Mouse (Mus musculus) retina, postnatal 7 days (tissue): Measurements from ENCODE around the gene Nol4l.

Source experiments
- DNase-seq: peaks from one replicate; pipeline ENCODE4 v3.0.0-alpha.2; 2012; ENCODE audit warnings: low read depth, low spot score

Nol4l gene

GRCm38 (mm10) chr2:153444254-153445136 lies 85.3 kb downstream of the Nol4l start:
- DNase-seq = no peak

- DNase-seq = no peak
Observed at GRCm38 (mm10) chr2:153443434-153444240, 86.1 kb downstream of the Nol4l start.

GRCm38 (mm10) chr2:153442720-153443119 lies 87.1 kb downstream of the Nol4l start:
- no peak for DNase-seq

GRCm38 (mm10) chr2:153441228-153441627 lies 88.5 kb downstream of the Nol4l start:
- no peak for DNase-seq

- no peak for DNase-seq
Observed at GRCm38 (mm10) chr2:153440755-153441154, 89.0 kb downstream of the Nol4l start.

GRCm38 (mm10) chr2:153437306-153437659 lies 92.5 kb downstream of the Nol4l start:
- DNase-seq = no peak

- DNase-seq = no peak
Observed at GRCm38 (mm10) chr2:153436641-153437305, 93.0 kb downstream of the Nol4l start.

- DNase-seq = no peak
Observed at GRCm38 (mm10) chr2:153434880-153435831, 94.6 kb downstream of the Nol4l start.

- no peak for DNase-seq
Observed at GRCm38 (mm10) chr2:153433859-153434258, 95.9 kb downstream of the Nol4l start.

- DNase-seq = no peak
Observed at GRCm38 (mm10) chr2:153432492-153432891, 97.3 kb downstream of the Nol4l start.

GRCm38 (mm10) chr2:153430571-153430970 lies 99.2 kb downstream of the Nol4l start:
- DNase-seq = no peak

- DNase-seq = no peak
Observed at GRCm38 (mm10) chr2:153428485-153428884, 101.3 kb downstream of the Nol4l start.

GRCm38 (mm10) chr2:153426931-153427330 lies 102.8 kb downstream of the Nol4l start:
- peak; percentile 71 for DNase-seq

- no peak for DNase-seq
Observed at GRCm38 (mm10) chr2:153425998-153426670, 103.6 kb downstream of the Nol4l start.

- DNase-seq = no peak
Observed at GRCm38 (mm10) chr2:153425124-153425844, 104.5 kb downstream of the Nol4l start.

GRCm38 (mm10) chr2:153424557-153424956 lies 105.2 kb downstream of the Nol4l start:
- DNase-seq = no peak

GRCm38 (mm10) chr2:153423113-153423512 lies 106.7 kb downstream of the Nol4l start:
- DNase-seq = no peak

- DNase-seq = no peak
Observed at GRCm38 (mm10) chr2:153422051-153422450, 107.7 kb downstream of the Nol4l start.

- DNase-seq = no peak
Observed at GRCm38 (mm10) chr2:153421233-153421632, 108.5 kb downstream of the Nol4l start.

GRCm38 (mm10) chr2:153418381-153418780 lies 111.4 kb downstream of the Nol4l start:
- no peak for DNase-seq
